Mouse (Mus musculus): ENCODE measurements around the gene Nmnat3. TPM values are rescaled to one million over a fixed set of nuclear protein-coding genes. Genes with fewer than 3 reads are reported as not detected.

Nmnat3 gene
- polyA plus RNA-seq, 1 experiment from 2014 or later = 4.3 TPM

GRCm38 (mm10) chr9:98339971-98340370 is 52.7 kb downstream of the Nmnat3 start:
- Histone ChIP-seq H3K4me3 (no peak overlapping the region), H3K9me3 (no peaks in the 10 kb centered on the region), H3K9ac (no peak overlapping the region), H3K27me3 (no peaks in the 10 kb centered on the region), H3K27ac (no peak overlapping the region), H3K4me2 (replicated peaks) (no peak overlapping the region), H3K36me3 (no peaks in the 10 kb centered on the region), H3K4me1 (0 out of 2 replicates have a peak, but pooled peaks cover 7% of the 10 kb centered on the region)
- 76% methylated on average over 4 of the region's 4 CpGs for WGBS
- no peak for ATAC-seq (ENCODE audit: insufficient number of reproducible peaks, insufficient read depth, low FRiP score, low TSS enrichment)

DNA sequence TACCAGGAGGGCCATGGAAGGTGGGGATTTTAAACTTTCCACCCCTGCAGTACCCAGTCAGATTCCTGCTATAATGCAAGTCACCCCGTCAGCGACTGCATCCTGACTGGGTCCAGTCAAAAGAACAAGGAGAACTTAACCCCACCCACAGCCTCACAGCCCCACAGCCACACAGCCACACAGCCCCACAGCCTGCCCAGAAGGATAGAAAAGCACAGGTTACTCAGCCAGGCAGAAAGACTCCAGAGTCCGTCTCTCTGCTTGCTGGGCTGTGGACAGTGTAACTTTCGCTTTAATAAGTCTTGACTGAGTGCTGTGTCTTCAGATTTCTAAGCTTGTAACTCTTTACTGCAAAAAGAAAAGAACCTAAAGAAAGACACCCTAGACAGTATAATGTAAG is 53.2 kb downstream of the Nmnat3 start:
- no peak for ATAC-seq (ENCODE audit: insufficient number of reproducible peaks, insufficient read depth, low FRiP score, low TSS enrichment)
- Histone ChIP-seq H3K4me2 (replicated peaks) (no peak overlapping the region), H3K9me3 (no peaks in the 10 kb centered on the region), H3K36me3 (no peaks in the 10 kb centered on the region), H3K27ac (no peak overlapping the region), H3K9ac (no peak overlapping the region), H3K27me3 (no peaks in the 10 kb centered on the region), H3K4me3 (no peak overlapping the region), H3K4me1 (0 out of 2 replicates have a peak, but pooled peaks cover 7% of the 10 kb centered on the region)
- 67% methylated on average over 4 of the region's 4 CpGs for WGBS

- H3K4me1 ChIP-seq = no peaks in the 10 kb centered on the region
- no peak overlapping the region for H3K27ac ChIP-seq
- H3K4me2 ChIP-seq (replicated peaks) = no peak overlapping the region
- no peaks in the 10 kb centered on the region for H3K36me3 ChIP-seq
- no peak overlapping the region for H3K4me3 ChIP-seq
- no peaks in the 10 kb centered on the region for H3K27me3 ChIP-seq
- H3K9ac ChIP-seq = no peak overlapping the region
- ATAC-seq (ENCODE audit: insufficient number of reproducible peaks, insufficient read depth, low FRiP score, low TSS enrichment) = no peak
- H3K9me3 ChIP-seq = no peaks in the 10 kb centered on the region
- 100% methylated on average over 1 of the region's 1 CpGs for WGBS
Measured at GRCm38 (mm10) chr9:98345840-98346239, 58.6 kb downstream of the Nmnat3 start.

GRCm38 (mm10) chr9:98346240-98346639 is 59.0 kb downstream of the Nmnat3 start:
- no peak overlapping the region for H3K9ac ChIP-seq
- H3K36me3 ChIP-seq = no peaks in the 10 kb centered on the region

DNA sequence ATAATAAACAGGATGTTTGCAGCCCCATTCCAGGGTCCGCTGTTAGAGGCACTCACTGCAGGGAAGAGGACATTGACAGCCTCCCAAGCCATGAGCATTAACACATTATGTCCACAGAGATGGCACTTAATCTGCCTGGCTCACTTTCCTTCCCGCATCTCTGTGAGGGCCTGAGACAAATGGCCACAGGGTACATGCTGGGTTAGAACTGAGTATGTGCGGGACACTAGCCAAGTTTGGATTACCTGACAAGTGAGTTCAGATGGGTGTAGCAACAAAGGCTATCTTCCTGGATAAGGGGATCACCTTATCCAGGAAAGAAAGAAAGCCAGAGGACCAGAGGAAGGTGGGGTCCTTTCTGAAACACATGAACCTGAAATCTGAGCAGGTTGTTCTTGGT is 59.8 kb downstream of the Nmnat3 start:
- WGBS = 93% methylated on average over 3 of the region's 3 CpGs
- no peak for ATAC-seq (ENCODE audit: insufficient number of reproducible peaks, insufficient read depth, low FRiP score, low TSS enrichment)

More at GRCm38 (mm10) chr9:98346240-98346639, 59.0 kb downstream of the Nmnat3 start:
- Histone ChIP-seq H3K4me3 (no peak overlapping the region), H3K27ac (no peak overlapping the region), H3K4me1 (no peaks in the 10 kb centered on the region), H3K27me3 (no peaks in the 10 kb centered on the region), H3K4me2 (replicated peaks) (no peak overlapping the region), H3K9me3 (no peaks in the 10 kb centered on the region)
- ATAC-seq (ENCODE audit: insufficient number of reproducible peaks, insufficient read depth, low FRiP score, low TSS enrichment) = no peak
- 85% methylated on average over 4 of the region's 4 CpGs for WGBS

GRCm38 (mm10) chr9:98350318-98351144 is 63.3 kb downstream of the Nmnat3 start:
- no peak overlapping the region for H3K9ac ChIP-seq
- no peak overlapping the region for H3K4me3 ChIP-seq
- H3K9me3 ChIP-seq = no peaks in the 10 kb centered on the region
- no peaks in the 10 kb centered on the region for H3K27me3 ChIP-seq
- no peaks in the 10 kb centered on the region for H3K4me1 ChIP-seq
- no peak overlapping the region for H3K27ac ChIP-seq
- H3K36me3 ChIP-seq = no peaks in the 10 kb centered on the region
- no peak overlapping the region for H3K4me2 ChIP-seq (replicated peaks)
- WGBS = 15% methylated on average over 4 of the region's 4 CpGs
- ATAC-seq (ENCODE audit: insufficient number of reproducible peaks, insufficient read depth, low FRiP score, low TSS enrichment) = no peak

More for the DNA sequence above, 59.8 kb downstream of the Nmnat3 start:
- Histone ChIP-seq H3K4me1 (no peaks in the 10 kb centered on the region), H3K4me2 (replicated peaks) (no peak overlapping the region), H3K9ac (no peak overlapping the region), H3K9me3 (no peaks in the 10 kb centered on the region), H3K27ac (no peak overlapping the region), H3K36me3 (no peaks in the 10 kb centered on the region), H3K27me3 (no peaks in the 10 kb centered on the region), H3K4me3 (no peak overlapping the region)

DNA sequence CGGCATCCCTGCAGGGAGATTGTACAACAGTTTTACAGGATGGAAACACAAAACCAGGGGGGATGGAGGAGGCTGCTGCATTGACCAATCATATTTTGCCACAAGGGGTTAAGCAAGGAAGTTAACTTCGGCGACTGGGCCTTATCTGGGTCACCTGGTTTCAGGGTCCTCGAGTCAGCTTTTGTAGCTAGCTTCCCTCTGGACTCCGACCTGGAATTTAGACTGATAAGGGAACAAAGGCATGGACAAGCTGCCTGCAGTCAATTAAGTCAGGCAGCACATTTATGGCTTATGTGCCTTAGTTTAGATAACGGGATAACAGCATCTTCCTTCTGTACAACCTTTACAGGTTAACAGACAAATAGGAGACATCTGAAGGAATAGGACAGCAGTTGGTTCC is 65.1 kb downstream of the Nmnat3 start:
- Histone ChIP-seq H3K4me3 (no peak overlapping the region), H3K4me1 (no peaks in the 10 kb centered on the region), H3K36me3 (no peaks in the 10 kb centered on the region), H3K27me3 (no peaks in the 10 kb centered on the region), H3K27ac (no peak overlapping the region), H3K9ac (no peak overlapping the region), H3K9me3 (no peaks in the 10 kb centered on the region), H3K4me2 (replicated peaks) (no peak overlapping the region)
- WGBS = 78% methylated on average over 6 of the region's 6 CpGs
- no peak for ATAC-seq (ENCODE audit: insufficient number of reproducible peaks, insufficient read depth, low FRiP score, low TSS enrichment)

GRCm38 (mm10) chr9:98354919-98355318 is 67.7 kb downstream of the Nmnat3 start:
- Histone ChIP-seq H3K36me3 (no peaks in the 10 kb centered on the region), H3K9ac (no peak overlapping the region), H3K4me3 (no peak overlapping the region), H3K27ac (no peak overlapping the region), H3K4me2 (replicated peaks) (no peak overlapping the region), H3K4me1 (no peaks in the 10 kb centered on the region), H3K9me3 (no peaks in the 10 kb centered on the region), H3K27me3 (no peaks in the 10 kb centered on the region)
- WGBS = 95% methylated on average over 3 of the region's 3 CpGs
- ATAC-seq (ENCODE audit: insufficient number of reproducible peaks, insufficient read depth, low FRiP score, low TSS enrichment) = no peak

DNA sequence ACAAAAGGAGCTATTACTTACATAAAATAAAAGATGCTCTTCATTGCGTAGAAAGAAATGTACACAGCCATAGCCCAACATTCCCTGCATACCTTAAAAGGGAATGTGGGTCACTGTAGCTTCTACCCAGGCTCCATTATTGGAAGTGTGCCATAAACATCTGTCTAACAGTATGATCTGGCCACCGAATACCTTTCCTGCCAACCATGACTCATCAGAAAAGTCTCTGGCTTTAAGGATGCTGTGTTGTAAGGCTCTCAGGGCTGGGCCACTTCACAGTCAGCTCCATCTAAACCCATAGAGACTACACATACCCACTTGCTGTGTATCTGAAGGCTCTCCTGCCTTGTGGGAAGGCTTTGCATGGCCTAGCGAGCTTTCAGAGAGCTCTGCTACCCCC is 73.8 kb downstream of the Nmnat3 start:
- no peak overlapping the region for H3K9ac ChIP-seq
- no peak for ATAC-seq (ENCODE audit: insufficient number of reproducible peaks, insufficient read depth, low FRiP score, low TSS enrichment)
- H3K4me1 ChIP-seq = no peaks in the 10 kb centered on the region; the same call in 1 of the 2 replicates
- H3K4me3 ChIP-seq = no peak overlapping the region
- H3K36me3 ChIP-seq = no peaks in the 10 kb centered on the region
- no peaks in the 10 kb centered on the region for H3K27me3 ChIP-seq
- no peak overlapping the region for H3K27ac ChIP-seq
- WGBS = 69% methylated on average over 3 of the region's 3 CpGs
- H3K9me3 ChIP-seq = no peaks in the 10 kb centered on the region
- no peak overlapping the region for H3K4me2 ChIP-seq (replicated peaks)

DNA sequence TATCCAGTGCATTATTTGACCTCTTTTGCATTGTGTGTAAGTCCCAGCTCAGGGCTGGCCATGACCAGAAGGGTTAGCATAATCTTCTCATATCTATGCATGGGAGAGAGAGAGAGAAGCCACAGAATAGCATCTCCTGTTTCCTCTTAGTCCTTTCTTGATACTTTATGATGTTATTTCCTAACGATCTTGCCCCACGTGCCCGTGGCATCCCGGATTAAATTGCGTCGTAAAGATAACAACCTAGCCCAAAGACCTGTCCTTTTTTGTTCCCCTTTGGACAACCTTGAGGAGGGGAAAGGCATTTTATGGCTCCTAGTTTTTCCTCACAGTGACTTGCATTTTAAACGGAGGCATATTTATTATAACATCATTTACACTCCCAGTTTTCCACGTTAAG is 78.8 kb downstream of the Nmnat3 start:
- no peak for ATAC-seq (ENCODE audit: insufficient number of reproducible peaks, insufficient read depth, low FRiP score, low TSS enrichment)
- no peaks in the 10 kb centered on the region for H3K27me3 ChIP-seq
- 81% methylated on average over 8 of the region's 8 CpGs for WGBS

GRCm38 (mm10) chr9:98367333-98367962 is 80.2 kb downstream of the Nmnat3 start:
- 86% methylated on average over 13 of the region's 13 CpGs for WGBS
- ATAC-seq (ENCODE audit: insufficient number of reproducible peaks, insufficient read depth, low FRiP score, low TSS enrichment) = no peak
- no peak overlapping the region for H3K4me3 ChIP-seq
- no peaks in the 10 kb centered on the region for H3K36me3 ChIP-seq
- no peaks in the 10 kb centered on the region for H3K9me3 ChIP-seq
- no peak overlapping the region for H3K27ac ChIP-seq
- H3K4me2 ChIP-seq (replicated peaks) = no peak overlapping the region
- no peaks in the 10 kb centered on the region for H3K27me3 ChIP-seq
- no peak overlapping the region for H3K9ac ChIP-seq
- H3K4me1 ChIP-seq = no peaks in the 10 kb centered on the region

More for the DNA sequence above, 78.8 kb downstream of the Nmnat3 start:
- no peak overlapping the region for H3K4me2 ChIP-seq (replicated peaks)
- no peak overlapping the region for H3K4me3 ChIP-seq
- H3K9ac ChIP-seq = no peak overlapping the region
- no peaks in the 10 kb centered on the region for H3K9me3 ChIP-seq
- no peaks in the 10 kb centered on the region for H3K36me3 ChIP-seq
- H3K4me1 ChIP-seq = no peaks in the 10 kb centered on the region; the same call in 1 of the 2 replicates
- no peak overlapping the region for H3K27ac ChIP-seq

GRCm38 (mm10) chr9:98369707-98370106 is 82.5 kb downstream of the Nmnat3 start:
- no peak overlapping the region for H3K4me2 ChIP-seq (replicated peaks)
- H3K4me1 ChIP-seq = no peaks in the 10 kb centered on the region
- H3K27ac ChIP-seq = no peak overlapping the region
- H3K4me3 ChIP-seq = no peak overlapping the region
- WGBS = 57% methylated on average over 7 of the region's 8 CpGs
- H3K9me3 ChIP-seq = no peaks in the 10 kb centered on the region
- no peak for ATAC-seq (ENCODE audit: insufficient number of reproducible peaks, insufficient read depth, low FRiP score, low TSS enrichment)
- H3K36me3 ChIP-seq = no peaks in the 10 kb centered on the region
- no peak overlapping the region for H3K9ac ChIP-seq
- no peaks in the 10 kb centered on the region for H3K27me3 ChIP-seq

All from embryonic facial prominence, embryonic 12.5 days (tissue).